Mouse (Mus musculus) v-Abl transformed pro-B cells (cell line): ENCODE results near the gene Tmcc2.
"Not testable (repeated sequence)": the region's sequence is repeated elsewhere in the genome, so short reads cannot be mapped to it uniquely, and the experiment has no call there.

Experiments
- in situ Hi-C, 2 experiments: fragments of 400-800 bp; cut with MboI; formaldehyde crosslinking; loops; one replicate each; pipeline ENCODE4 v1.15.1; 2025; ENCODE audit not compliant: unreplicated experiment in 2 of 2

Tmcc2 gene

DNA sequence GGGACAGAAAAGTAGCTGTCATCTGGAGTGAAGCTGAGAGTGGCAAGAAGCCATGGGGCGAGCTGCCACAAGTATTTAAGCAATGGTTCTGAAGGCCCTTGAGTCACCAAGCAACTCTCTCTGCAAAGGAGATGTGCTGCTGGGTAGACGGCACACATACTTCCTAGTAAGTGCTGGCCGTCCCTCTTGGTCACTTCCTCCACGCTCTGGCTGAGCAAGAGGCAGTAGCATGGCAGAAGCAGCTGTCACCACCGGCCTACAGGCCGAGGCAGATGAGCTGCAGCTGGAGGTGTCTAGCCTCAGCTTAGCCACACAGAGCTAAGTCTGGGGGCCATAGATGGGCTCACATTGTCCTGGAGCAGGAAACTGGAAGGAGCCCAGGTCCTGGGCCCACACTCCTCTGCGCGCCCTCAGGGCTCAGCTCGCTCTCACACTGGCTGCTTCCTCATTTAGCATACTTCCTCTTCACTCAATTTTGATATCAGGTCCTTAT is 20.4 kb downstream of the Tmcc2 start:
- in situ Hi-C loops: no loop called here

DNA sequence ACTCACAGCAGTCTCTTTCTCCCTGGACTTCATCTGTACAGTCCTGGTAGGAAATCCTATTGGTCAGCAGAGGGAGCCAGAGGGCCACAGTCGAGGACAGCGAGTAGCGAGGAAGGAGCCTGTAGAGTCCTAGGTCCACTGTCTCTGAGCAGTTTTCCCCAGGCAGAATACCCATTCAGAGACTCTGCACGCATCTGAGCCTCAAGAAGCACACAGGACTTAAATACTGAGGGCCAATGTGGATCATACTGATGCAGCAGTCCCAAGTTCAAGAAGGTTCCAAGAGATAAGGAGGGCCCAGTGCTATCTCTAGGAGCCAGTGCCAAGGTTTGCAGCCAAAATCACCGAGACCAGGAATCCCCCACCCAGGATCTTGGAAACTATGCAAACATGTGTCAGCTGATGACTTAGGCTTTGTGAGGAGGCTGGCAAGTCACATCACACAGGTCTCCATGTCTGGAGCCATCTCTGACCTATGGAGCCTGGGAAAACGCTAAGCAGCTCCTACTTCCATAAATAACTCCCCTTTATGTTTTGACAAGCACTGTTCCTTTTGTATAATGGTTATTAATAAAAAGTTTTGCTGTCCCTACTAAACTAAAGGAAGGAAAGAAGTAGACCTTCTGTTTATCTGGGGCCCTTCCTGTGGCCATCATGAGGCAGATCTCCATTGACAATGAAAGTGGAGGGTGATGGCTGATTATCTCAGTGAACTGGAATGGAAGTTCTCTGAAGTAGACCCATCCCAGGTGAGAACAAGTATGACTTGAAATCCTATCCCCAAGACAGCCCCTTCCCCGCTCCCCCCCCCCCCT is 23.2 kb downstream of the Tmcc2 start:
- in situ Hi-C loops: loop anchor here (5.0 to 10.0 kb wide), 3 partner anchors 117 to 224 kb away; no protein-coding TSS in a partner anchor

GRCm38 (mm10) chr1:132366937-132367336 is 24.1 kb downstream of the Tmcc2 start:
- in situ Hi-C loops: loop anchor here (5.0 to 10.0 kb wide), 3 partner anchors 118 to 225 kb away; no protein-coding TSS in a partner anchor

DNA sequence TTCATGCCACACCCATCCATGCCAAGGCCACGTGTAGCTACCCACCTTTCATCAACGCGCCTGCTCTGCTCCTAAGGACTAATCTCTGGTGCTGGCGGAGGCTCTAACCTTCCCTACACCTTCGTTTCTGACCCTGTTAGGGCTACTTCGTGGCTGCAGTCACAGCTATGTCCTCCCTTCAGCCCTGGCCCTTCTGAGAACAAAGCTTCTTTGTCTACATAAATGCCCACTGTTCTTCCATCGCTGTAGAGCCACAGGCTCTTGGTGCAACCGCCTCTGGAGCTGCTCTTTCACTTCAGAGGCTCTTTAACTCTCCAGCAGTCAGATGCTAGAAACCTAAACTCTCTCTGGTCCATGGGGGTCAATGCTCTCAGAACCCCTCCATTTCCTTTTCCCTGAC is 24.8 kb downstream of the Tmcc2 start:
- in situ Hi-C loops: loop anchor here (5.0 to 10.0 kb wide), 3 partner anchors 119 to 226 kb away; no protein-coding TSS in a partner anchor

DNA sequence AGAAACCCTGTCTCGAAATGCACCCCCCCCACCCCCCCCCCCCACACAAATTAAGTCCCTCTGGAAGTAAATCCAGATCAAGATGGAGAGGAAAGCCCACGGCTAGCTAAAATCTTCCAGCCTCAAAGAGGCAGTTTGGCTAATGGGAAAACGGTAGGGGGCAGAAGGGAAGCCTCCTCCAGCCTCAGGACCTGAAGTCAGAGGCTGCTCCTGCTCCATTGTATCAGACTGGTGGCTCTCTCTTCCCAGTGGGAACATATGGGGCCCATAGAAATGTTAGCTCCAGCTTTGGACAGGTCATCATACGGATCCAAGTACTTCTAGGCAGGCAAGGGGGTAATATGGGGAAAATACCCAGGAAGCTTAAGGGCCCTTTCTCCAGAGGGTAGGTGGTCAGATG is 25.4 kb downstream of the Tmcc2 start:
- in situ Hi-C loops: loop anchor here (5.0 to 10.0 kb wide), 3 partner anchors 119 to 227 kb away; no protein-coding TSS in a partner anchor

GRCm38 (mm10) chr1:132364896-132365557 is 26.1 kb downstream of the Tmcc2 start:
- in situ Hi-C loops: loop anchor here (5.0 to 10.0 kb wide), 3 partner anchors 120 to 227 kb away; no protein-coding TSS in a partner anchor

- in situ Hi-C loops: loop anchor here (5.0 to 10.0 kb wide), 3 partner anchors 120 to 228 kb away; no protein-coding TSS in a partner anchor
These were observed 26.7 kb downstream of the Tmcc2 start for GRCm38 (mm10) chr1:132364388-132364787.

- in situ Hi-C loops: loop anchor here (5.0 to 10.0 kb wide), 3 partner anchors 123 to 230 kb away; no protein-coding TSS in a partner anchor
These were observed 29.1 kb downstream of the Tmcc2 start for GRCm38 (mm10) chr1:132361959-132362358.

DNA sequence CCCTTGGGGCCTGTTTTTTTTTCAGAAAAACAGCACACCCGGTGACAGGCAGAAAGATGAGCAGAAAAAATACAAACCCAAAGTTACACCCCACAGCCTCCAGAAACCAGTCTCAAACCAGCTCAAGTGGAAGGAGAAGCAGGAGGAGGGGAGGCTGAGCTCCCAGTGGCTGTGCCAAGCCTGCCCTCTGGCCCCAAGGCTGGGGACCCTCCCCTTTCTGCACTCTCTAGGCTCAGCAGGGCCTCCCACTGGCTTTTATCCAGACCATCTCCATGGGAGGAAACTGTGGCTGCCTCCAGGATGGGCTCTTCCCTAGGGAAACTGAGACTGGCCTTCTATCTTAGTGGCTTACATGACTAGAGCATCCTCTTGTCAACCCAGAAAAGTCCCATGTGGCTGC is 34.2 kb downstream of the Tmcc2 start:
- in situ Hi-C loops: loop anchor here (5.0 to 10.0 kb wide), 4 partner anchors 122 to 235 kb away; no protein-coding TSS in a partner anchor

- in situ Hi-C loops: loop anchor here (5.0 to 10.0 kb wide), 4 partner anchors 121 to 234 kb away; no protein-coding TSS in a partner anchor
These were observed 35.2 kb downstream of the Tmcc2 start for GRCm38 (mm10) chr1:132355841-132356242.

GRCm38 (mm10) chr1:132355162-132355601 is 35.9 kb downstream of the Tmcc2 start:
- in situ Hi-C loops: loop anchor here (5.0 to 10.0 kb wide), 4 partner anchors 120 to 233 kb away; no protein-coding TSS in a partner anchor

- in situ Hi-C loops: loop anchor here (5.0 to 10.0 kb wide), 3 partner anchors 42 to 229 kb away; no protein-coding TSS in a partner anchor
These were observed 36.8 kb downstream of the Tmcc2 start for GRCm38 (mm10) chr1:132354234-132354633.

- in situ Hi-C loops: loop anchor here (5.0 to 10.0 kb wide), 3 partner anchors 41 to 229 kb away; no protein-coding TSS in a partner anchor
These were observed 37.7 kb downstream of the Tmcc2 start for GRCm38 (mm10) chr1:132353389-132353788.

DNA sequence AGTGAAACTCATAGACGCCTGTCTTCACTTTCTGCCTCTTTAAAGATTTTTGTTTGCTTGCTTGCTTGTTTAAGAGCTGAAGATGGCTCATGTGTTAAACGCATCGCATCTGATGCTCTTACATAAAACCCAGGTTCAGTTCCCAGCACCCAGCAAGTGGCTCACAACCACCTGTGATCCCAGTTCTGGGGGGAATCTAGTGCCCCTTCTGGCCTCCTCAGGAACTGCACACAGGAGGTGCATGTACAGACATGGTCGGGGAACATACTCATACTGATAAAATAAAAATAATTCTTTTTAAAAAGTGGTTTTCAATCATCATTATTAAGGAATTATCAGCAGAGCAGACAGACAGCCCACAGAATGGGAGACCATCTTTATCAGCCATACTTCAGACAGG is 40.0 kb downstream of the Tmcc2 start:
- in situ Hi-C loops: loop anchor here (5.0 to 10.0 kb wide), 3 partner anchors 39 to 226 kb away; no protein-coding TSS in a partner anchor

DNA sequence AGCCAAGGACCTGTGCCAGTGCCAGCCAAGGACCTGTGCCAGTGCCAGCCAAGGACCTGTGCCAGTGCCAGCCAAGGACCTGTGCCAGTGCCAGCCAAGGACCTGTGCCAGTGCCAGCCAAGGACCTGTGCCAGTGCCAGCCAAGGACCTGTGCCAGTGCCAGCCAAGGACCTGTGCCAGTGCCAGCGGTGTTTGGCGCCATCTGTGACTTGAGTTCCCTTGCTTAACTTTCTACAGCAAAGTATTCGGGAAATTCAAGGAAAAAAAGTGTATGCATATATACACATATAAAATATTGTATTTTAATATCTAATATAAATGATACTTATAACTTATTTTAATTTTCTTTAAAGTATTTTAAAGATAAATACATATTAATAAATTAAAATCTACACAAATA is 41.5 kb downstream of the Tmcc2 start:
- in situ Hi-C loops: not testable (repeated sequence)

DNA sequence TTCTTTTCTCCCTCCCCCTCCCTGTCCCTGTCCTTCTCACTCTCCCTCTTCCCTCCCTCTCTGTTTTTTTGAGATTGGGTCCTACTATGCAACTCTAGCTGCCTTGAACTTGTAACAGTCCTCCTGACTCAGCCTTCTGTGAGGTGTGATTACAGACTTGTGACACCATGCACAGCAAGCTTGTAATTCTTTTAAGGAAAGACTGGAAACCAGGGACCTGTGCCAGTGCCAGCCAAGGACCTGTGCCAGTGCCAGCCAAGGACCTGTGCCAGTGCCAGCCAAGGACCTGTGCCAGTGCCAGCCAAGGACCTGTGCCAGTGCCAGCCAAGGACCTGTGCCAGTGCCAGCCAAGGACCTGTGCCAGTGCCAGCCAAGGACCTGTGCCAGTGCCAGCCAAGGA is 42.0 kb downstream of the Tmcc2 start:
- in situ Hi-C loops: not testable (repeated sequence)

- in situ Hi-C loops: no loop called here
These were observed 42.7 kb downstream of the Tmcc2 start for GRCm38 (mm10) chr1:132348401-132348800.

- in situ Hi-C loops: no loop called here
These were observed 44.1 kb downstream of the Tmcc2 start for GRCm38 (mm10) chr1:132346951-132347350.

DNA sequence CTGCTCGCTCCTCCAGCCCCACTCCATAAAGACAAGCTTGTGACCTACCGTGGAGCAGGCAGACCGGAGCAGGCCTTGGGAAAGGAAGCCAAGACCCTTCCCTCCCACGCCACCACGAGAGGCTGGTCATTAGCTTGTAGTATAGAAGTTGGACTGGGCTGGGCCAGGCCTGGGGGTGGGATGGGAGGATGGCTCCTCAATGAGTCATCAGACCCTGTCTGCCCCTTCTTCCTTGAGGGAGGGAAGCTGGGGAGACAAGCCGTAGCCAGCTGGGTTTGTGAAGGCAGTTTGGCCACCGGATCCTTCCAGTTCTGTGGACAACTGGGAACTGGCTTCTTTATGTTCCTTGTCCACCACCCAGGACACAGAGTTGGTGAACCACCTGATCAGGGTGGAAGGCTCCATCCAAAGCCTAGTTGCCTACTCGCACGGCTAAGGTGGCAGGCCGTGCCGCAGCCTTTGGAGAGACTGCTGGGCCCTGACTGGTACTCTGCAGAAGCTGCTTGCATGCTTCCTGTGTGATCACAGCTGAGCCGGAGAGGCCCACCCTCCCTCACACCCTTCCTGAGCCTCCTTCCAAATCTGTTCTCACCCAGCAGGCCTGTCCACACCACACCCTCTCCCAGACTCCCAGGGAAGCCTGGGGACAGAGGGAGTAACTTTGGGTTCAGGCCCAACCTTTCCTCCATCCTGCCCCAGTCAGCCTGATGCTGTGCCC is 44.8 kb downstream of the Tmcc2 start:
- in situ Hi-C loops: no loop called here

- in situ Hi-C loops: no loop called here
These were observed 45.6 kb downstream of the Tmcc2 start for GRCm38 (mm10) chr1:132345514-132345913.
